In the genomic region with DNA sequence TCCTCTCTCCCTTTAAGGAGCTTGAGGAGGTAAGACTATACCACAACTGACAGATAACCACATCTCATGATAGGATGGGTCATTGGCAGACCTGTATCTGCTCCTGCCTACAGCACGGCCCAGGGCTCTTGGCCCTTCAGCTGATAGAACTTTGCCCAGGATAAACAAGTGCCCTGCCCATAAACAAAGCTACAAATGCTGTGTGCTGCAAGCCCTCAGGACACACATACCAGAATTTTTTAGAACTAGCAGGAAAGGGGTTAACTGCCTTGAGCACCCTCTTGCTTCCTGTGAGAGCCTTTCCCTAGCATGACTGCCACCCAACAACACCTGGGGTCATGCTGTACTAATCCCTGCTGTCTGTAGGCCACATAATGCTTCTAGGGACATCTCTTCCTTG, we compare ENCODE assay signal across 22 mouse cellular contexts. TPM values are rescaled to one million over a fixed set of nuclear protein-coding genes. Genes with fewer than 3 reads are reported as not detected.
DNase-seq lines count a peak whose midpoint lies in the region; ATAC-seq and TF ChIP-seq lines count a peak whose summit lies in the region.
"Had no signal": no experiment of that assay in that cellular context is flagged by ENCODE, and none has a peak within 500 bp of the region (broad histone marks: within the 10 kb centered on the region; RNA-seq: fewer than 3 reads in every experiment).

No protein-coding gene starts in this region.

- no peak for TF ChIP-seq EP300 in heart, adult 2 months (IDR thresholded peaks at IDR 0.05; ENCODE audit: insufficient read depth, low read depth, low read length)

- intact Hi-C loops in heart, adult 2 months (cut with DNase I): loop anchor here (5.0 kb wide), 1 partner anchor 219 kb away; no protein-coding TSS in a partner anchor

- no peaks in the 10 kb centered on the region; the same call in 1 of the 2 replicates for H3K79me2 ChIP-seq in heart, adult 2 months (replicated peaks; ENCODE audit: control insufficient read depth, insufficient read depth, low read length)

- DNase-seq in heart, adult 11 months: peak; percentile 79
- DNase-seq in heart, adult 2 months: no peak
- peak; percentile 48 for DNase-seq in intestine, embryonic 14.5 days (ENCODE audit: low spot score)
- peak; percentile 26 for DNase-seq in limb, embryonic 10.5 days (ENCODE audit: low spot score)
- DNase-seq: adrenal gland, adult 8-10 months; adrenal gland, postnatal 14 days; adrenal gland, postnatal 36 days; B cell, adult 2 months; cerebellum, adult 11-12 months; cerebellum, adult 2 months; cerebellum, adult 9-10 months; cerebellum, postnatal 10 days; cerebellum, postnatal 25 days had no signal

- peaks cover 6% of the 10 kb centered on the region; the same call in 1 of the 2 replicates for H3K36me3 ChIP-seq in heart, adult 2 months (ENCODE audit: control insufficient read depth, insufficient read depth, low read length)
- no peaks in the 10 kb centered on the region for H3K36me3 ChIP-seq in intestine, embryonic 14.5 days (ENCODE audit: control insufficient read depth, insufficient read depth, low read length)
- H3K36me3 ChIP-seq in intestine, postnatal 0 days (ENCODE audit: control insufficient read depth, insufficient read depth): no peaks in the 10 kb centered on the region
- H3K36me3 ChIP-seq in limb, embryonic 10.5 days: no peaks in the 10 kb centered on the region
- H3K36me3 ChIP-seq: embryonic facial prominence, embryonic 10.5 days; embryonic facial prominence, embryonic 12.5 days; forebrain, embryonic 15.5 days; G1E had no signal

- TF ChIP-seq CTCF in heart, adult 2 months (IDR thresholded peaks at IDR 0.05): no peak
- TF ChIP-seq CTCF in intestine, postnatal 0 days (IDR thresholded peaks at IDR 0.05; ENCODE audit: low read depth): no peak

- TF ChIP-seq POLR2A in heart, adult 2 months (IDR thresholded peaks at IDR 0.05; ENCODE audit: insufficient read depth, low read depth, low read length): no peak

- no peak for ATAC-seq in intestine, embryonic 14.5 days (replicated peaks; ENCODE audit: low FRiP score, low TSS enrichment, low read depth)
- no peak for ATAC-seq in intestine, postnatal 0 days
- ATAC-seq: activated CD4-positive, CD25-positive, alpha-beta regulatory T cell, adult 4 months; CD4-positive, CD25-positive, alpha-beta regulatory T cell, adult 4 months; forebrain, embryonic 13.5 days; forebrain, embryonic 15.5 days; Patski had no signal

- H3K9ac ChIP-seq in heart, adult 2 months (ENCODE audit: low read depth, low read length): no peak overlapping the region
- no peak overlapping the region for H3K9ac ChIP-seq in intestine, embryonic 14.5 days (ENCODE audit: low read length)
- no peak overlapping the region for H3K9ac ChIP-seq in intestine, postnatal 0 days (ENCODE audit: low read depth, low read length)
- H3K9ac ChIP-seq: embryonic facial prominence, embryonic 12.5 days; forebrain, embryonic 13.5 days; forebrain, embryonic 15.5 days had no signal

- no peak overlapping the region for H3K27ac ChIP-seq in heart, adult 2 months
- no peak overlapping the region for H3K27ac ChIP-seq in intestine, embryonic 14.5 days (ENCODE audit: low read depth)
- H3K27ac ChIP-seq in intestine, postnatal 0 days (ENCODE audit: low read depth, low read length): no peak overlapping the region
- no peak overlapping the region for H3K27ac ChIP-seq in limb, embryonic 10.5 days
- H3K27ac ChIP-seq: embryonic facial prominence, embryonic 10.5 days; embryonic facial prominence, embryonic 12.5 days; forebrain, embryonic 13.5 days; forebrain, embryonic 15.5 days had no signal

- 57% methylated on average over 1 of the region's 1 CpGs for WGBS in heart, adult 2 months
- 86% methylated on average over 1 of the region's 1 CpGs for WGBS in intestine, embryonic 14.5 days
- 86% methylated on average over 1 of the region's 1 CpGs for WGBS in intestine, postnatal 0 days
- 88% methylated on average over 1 of the region's 1 CpGs for WGBS in limb, embryonic 10.5 days

- H3K4me1 ChIP-seq in heart, adult 2 months (ENCODE audit: control insufficient read depth, insufficient read depth, low read length): peaks cover 3% of the 10 kb centered on the region; the same call in 1 of the 2 replicates
- no peaks in the 10 kb centered on the region for H3K4me1 ChIP-seq in intestine, embryonic 14.5 days (replicated peaks; ENCODE audit: control insufficient read depth, insufficient read depth, low read length)
- H3K4me1 ChIP-seq in intestine, postnatal 0 days (replicated peaks; ENCODE audit: control insufficient read depth, insufficient read depth, low read length): no peaks in the 10 kb centered on the region
- H3K4me1 ChIP-seq in limb, embryonic 10.5 days: peaks cover 8% of the 10 kb centered on the region; the same call in 1 of the 2 replicates
- H3K4me1 ChIP-seq: embryonic facial prominence, embryonic 12.5 days had no signal

- H3K4me2 ChIP-seq in intestine, embryonic 14.5 days (ENCODE audit: low read length): no peak overlapping the region
- H3K4me2 ChIP-seq in intestine, postnatal 0 days (replicated peaks; ENCODE audit: low read depth): no peak overlapping the region
- H3K4me2 ChIP-seq: embryonic facial prominence, embryonic 12.5 days; forebrain, embryonic 13.5 days; forebrain, embryonic 15.5 days had no signal

- H3K9me3 ChIP-seq in intestine, embryonic 14.5 days (ENCODE audit: control insufficient read depth, low read length): 0 out of 2 replicates have a peak, but pooled peaks cover 3% of the 10 kb centered on the region
- no peaks in the 10 kb centered on the region for H3K9me3 ChIP-seq in intestine, postnatal 0 days (ENCODE audit: control insufficient read depth)
- H3K9me3 ChIP-seq in limb, embryonic 10.5 days (replicated peaks): no peaks in the 10 kb centered on the region
- H3K9me3 ChIP-seq: embryonic facial prominence, embryonic 10.5 days; embryonic facial prominence, embryonic 12.5 days; forebrain, embryonic 13.5 days; forebrain, embryonic 15.5 days had no signal

- H3K4me3 ChIP-seq in heart, adult 2 months: no peak overlapping the region
- no peak overlapping the region for H3K4me3 ChIP-seq in intestine, embryonic 14.5 days (ENCODE audit: low read depth, low read length)
- H3K4me3 ChIP-seq in intestine, postnatal 0 days (ENCODE audit: low read depth, low read length): no peak overlapping the region
- no peak overlapping the region for H3K4me3 ChIP-seq in limb, embryonic 10.5 days
- H3K4me3 ChIP-seq: embryonic facial prominence, embryonic 10.5 days; embryonic facial prominence, embryonic 12.5 days; forebrain, embryonic 13.5 days; forebrain, embryonic 15.5 days had no signal

- no peaks in the 10 kb centered on the region for H3K27me3 ChIP-seq in heart, adult 2 months (ENCODE audit: control insufficient read depth, insufficient read depth, low read length)
- H3K27me3 ChIP-seq in intestine, embryonic 14.5 days (replicated peaks; ENCODE audit: control insufficient read depth, insufficient read depth, low read length): no peaks in the 10 kb centered on the region
- H3K27me3 ChIP-seq in intestine, postnatal 0 days (replicated peaks; ENCODE audit: control insufficient read depth, insufficient read depth, low read length): no peaks in the 10 kb centered on the region
- no peaks in the 10 kb centered on the region for H3K27me3 ChIP-seq in limb, embryonic 10.5 days (ENCODE audit: low read depth, poor library complexity, severe bottlenecking)
- H3K27me3 ChIP-seq: embryonic facial prominence, embryonic 12.5 days; forebrain, embryonic 13.5 days; forebrain, embryonic 15.5 days; Patski had no signal

RNA-seq across cellular contexts. Expression of a gene that starts 47.0 kb away (rescaled TPM):
- total RNA-seq in heart, adult 2 months (2021): 1 to 10 TPM; 2.6 to 2.7 TPM
- 4.8 and 4.9 TPM in 2 replicates for polyA plus RNA-seq in heart, adult 2 months (2012; rRNA removed)
- polyA plus RNA-seq in intestine, embryonic 14.5 days (2014; fragmentation: Nextera tagmentation; extraction: Ambion mirVana): 9.8 and 11.1 TPM in 2 replicates
- polyA plus RNA-seq in intestine, postnatal 0 days (2015; fragmentation: Nextera tagmentation; extraction: Ambion mirVana): 4.9 and 5.1 TPM in 2 replicates
- polyA plus RNA-seq in limb, embryonic 10.5 days (2016; fragmentation: Nextera tagmentation; extraction: Ambion mirVana): 5.7 and 8.9 TPM in 2 replicates

Comparison
In these comparisons a context has a peak if more than half of its experiments do, and no peak if none do; other contexts are left out.
1. DNase-seq: peak in heart, adult 11 months (single experiment), intestine, embryonic 14.5 days (single experiment) and limb, embryonic 10.5 days (single experiment); none in heart, adult 2 months (0 of 2).